Mouse (Mus musculus) ES-Bruce4 (cell line): ENCODE data around the gene Ccdc136. TPM values are rescaled to one million over a fixed set of nuclear protein-coding genes. Genes with fewer than 3 reads are reported as not detected.
A peak's percentile ranks its signal among the peaks of the same experiment; 100 is the strongest.

Experiments
- H3K27ac ChIP-seq: 2 replicates; pipeline ENCODE4 v1.5.1; 2012; ENCODE audit warnings: low read length, inconsistent platforms; ENCODE audit not compliant: insufficient read depth
- H3K27me3 ChIP-seq: 2 replicates; pipeline ENCODE4 v1.6.1; 2012; ENCODE audit warnings: mild to moderate bottlenecking, low read length, inconsistent platforms; ENCODE audit not compliant: control insufficient read depth, poor library complexity, insufficient read depth, severe bottlenecking
- H3K36me3 ChIP-seq: 2 replicates; pipeline ENCODE4 v1.6.1; 2012; ENCODE audit warnings: inconsistent platforms, mild to moderate bottlenecking, low read length, moderate library complexity; ENCODE audit not compliant: control insufficient read depth, poor library complexity, insufficient read depth, severe bottlenecking
- H3K4me1 ChIP-seq: one replicate; pipeline ENCODE4 v1.8.1; 2011; ENCODE audit warnings: low read length; ENCODE audit not compliant: control insufficient read depth, insufficient read depth
- H3K4me3 ChIP-seq: 2 replicates; pipeline ENCODE4 v1.5.1; 2011; ENCODE audit warnings: low read depth, mild to moderate bottlenecking, low read length
- H3K9ac ChIP-seq: 2 replicates; pipeline ENCODE4 v1.6.1; 2012; ENCODE audit warnings: low read depth, mild to moderate bottlenecking, inconsistent platforms; ENCODE audit not compliant: poor library complexity, severe bottlenecking
- H3K9me3 ChIP-seq: replicated peaks from 2 replicates; pipeline ENCODE4 v1.6.1; 2012; ENCODE audit warnings: mild to moderate bottlenecking, low read length, inconsistent platforms; ENCODE audit not compliant: control insufficient read depth, poor library complexity, insufficient read depth, severe bottlenecking
- CTCF ChIP-seq: IDR thresholded peaks from one replicate; pipeline ENCODE4 v1.8.1; 2011; ENCODE audit warnings: low read depth, low read length
- EP300 ChIP-seq: IDR thresholded peaks from 2 replicates; pipeline ENCODE4 v1.6.1; 2011; ENCODE audit warnings: low read depth, low read length; ENCODE audit not compliant: insufficient read depth
- POLR2A ChIP-seq: IDR thresholded peaks from one replicate; pipeline ENCODE4 v1.8.1; 2011; ENCODE audit warnings: low read length; ENCODE audit not compliant: insufficient read depth
- polyA plus RNA-seq: library from polyadenylated mRNA; stranded (reverse); fragments of >200 nt; gene quantifications from 2 replicates; pipeline ENCODE4 v1.2.4, GENCODE M21; 2011; ENCODE audit warnings: low read depth; ENCODE audit not compliant: missing spikeins, insufficient read depth, insufficient read length

Gene Ccdc136
- polyA plus RNA-seq, 1 experiment, result 22.7 TPM

DNA sequence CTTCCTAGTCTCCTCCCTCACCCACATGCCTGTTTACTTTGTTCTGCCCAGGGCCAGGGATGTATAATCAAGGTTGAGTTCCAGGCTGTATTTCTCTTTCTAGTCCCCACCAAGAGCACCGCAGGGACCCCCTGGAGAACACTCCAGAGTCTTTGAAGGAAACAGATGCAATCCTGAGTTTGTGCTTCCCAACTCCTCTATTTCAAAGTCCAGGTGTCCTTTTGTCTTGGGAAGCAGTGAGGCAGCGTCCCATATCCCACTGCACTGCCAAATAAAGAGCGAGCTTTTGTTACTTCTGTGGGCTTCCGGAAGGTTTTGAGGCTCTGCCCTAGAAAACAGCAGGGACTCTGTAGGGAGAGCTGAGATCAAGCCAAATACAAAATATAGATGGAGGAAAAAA, 3.7 kb downstream of the Ccdc136 start:
- H3K9ac ChIP-seq, result no peak overlapping the region
- H3K36me3 ChIP-seq, result no peaks in the 10 kb centered on the region
- peak overlapping the region; percentile 22; the same call in 1 of the 2 replicates for H3K27ac ChIP-seq
- H3K9me3 ChIP-seq, result no peaks in the 10 kb centered on the region
- H3K27me3 ChIP-seq, result no peaks in the 10 kb centered on the region
- H3K4me3 ChIP-seq, result no peak overlapping the region
- no peaks in the 10 kb centered on the region for H3K4me1 ChIP-seq
- no peak for TF ChIP-seq CTCF
- TF ChIP-seq EP300, result no peak
- no peak for TF ChIP-seq POLR2A

DNA sequence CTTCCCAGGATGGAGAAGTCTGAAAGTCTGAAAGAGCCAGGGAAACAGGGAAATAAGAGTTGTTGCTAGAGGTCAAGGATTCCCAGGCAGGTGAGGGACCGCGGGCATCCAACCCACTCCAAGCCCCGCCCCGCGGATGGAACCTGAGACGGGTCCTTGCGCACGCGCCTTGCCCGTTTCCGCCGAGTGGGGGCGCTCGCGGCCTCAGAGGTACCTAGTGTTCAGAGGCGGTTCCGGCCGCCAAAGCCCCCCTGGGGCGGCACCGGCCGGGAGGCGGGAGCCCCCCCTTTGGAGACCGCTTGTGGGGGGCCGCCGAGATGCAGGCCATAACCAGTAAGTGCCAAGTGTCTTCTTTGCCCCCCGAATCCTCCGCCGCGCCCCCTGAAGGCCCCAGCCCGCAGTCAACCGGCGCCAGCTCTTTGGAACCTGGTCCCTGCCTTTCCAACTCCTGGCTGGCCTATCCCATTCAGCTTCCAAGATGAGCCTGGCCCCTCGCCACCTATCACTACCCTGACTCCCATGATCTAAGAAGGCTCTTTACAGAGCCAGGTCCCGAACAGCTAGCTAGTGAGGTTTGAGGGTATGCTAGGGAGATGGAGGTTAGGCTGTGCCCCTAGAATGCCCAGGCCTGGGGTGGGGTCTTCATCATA, 6.7 kb downstream of the Ccdc136 start:
- TF ChIP-seq POLR2A (no peak), CTCF (peak; percentile 67), EP300 (no peak)
- Histone ChIP-seq H3K36me3 (no peaks in the 10 kb centered on the region), H3K27me3 (no peaks in the 10 kb centered on the region), H3K27ac (no peak overlapping the region), H3K4me1 (no peaks in the 10 kb centered on the region), H3K9me3 (no peaks in the 10 kb centered on the region), H3K9ac (peak overlapping the region; percentile 23; the same call in 1 of the 2 replicates), H3K4me3 (peak overlapping the region; percentile 22)

DNA sequence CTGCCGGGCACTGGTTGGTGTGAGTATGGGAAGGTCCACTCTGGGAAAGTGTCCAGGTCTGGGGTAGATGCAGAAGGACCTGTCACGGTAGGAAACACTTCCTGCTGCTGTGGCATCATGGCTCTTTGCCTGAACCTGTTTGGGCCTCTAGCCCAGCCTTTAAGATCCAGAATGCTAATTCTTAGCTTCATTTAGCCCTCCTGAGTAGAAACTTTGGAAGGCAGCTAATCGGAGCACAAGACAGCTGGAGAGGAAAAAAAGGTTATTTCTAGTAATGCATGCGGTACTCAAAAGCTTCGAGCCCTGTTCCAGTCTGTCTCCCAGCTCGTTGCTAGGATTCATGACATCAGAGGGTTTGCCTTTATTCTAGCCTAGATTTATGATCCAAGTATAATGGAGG, 10.3 kb downstream of the Ccdc136 start:
- H3K4me3 ChIP-seq, result no peak overlapping the region
- H3K9me3 ChIP-seq, result no peaks in the 10 kb centered on the region
- H3K4me1 ChIP-seq, result no peaks in the 10 kb centered on the region
- H3K36me3 ChIP-seq, result no peaks in the 10 kb centered on the region
- H3K9ac ChIP-seq, result no peak overlapping the region
- TF ChIP-seq CTCF (no peak), POLR2A (no peak), EP300 (no peak)
- no peaks in the 10 kb centered on the region for H3K27me3 ChIP-seq
- H3K27ac ChIP-seq, result no peak overlapping the region

DNA sequence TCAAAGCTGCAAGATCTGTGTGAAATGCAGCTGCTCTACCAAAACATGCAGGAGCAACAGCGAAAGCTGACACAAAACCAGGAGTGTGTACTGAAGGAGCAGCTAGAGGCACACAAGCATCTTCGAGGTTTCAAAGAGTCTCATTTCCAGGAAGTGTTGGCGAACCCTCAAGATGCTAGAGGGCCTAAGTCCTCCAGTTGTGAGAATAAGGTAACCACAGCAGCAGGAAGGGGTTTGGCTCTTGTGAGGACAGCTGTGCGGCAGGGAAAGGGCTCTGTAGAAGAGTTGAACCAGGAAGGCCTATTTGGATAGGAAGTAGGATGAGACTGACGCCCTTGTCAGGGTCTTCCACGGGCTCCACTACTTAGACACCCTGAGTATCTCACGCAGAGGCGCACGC, 19.3 kb downstream of the Ccdc136 start:
- TF ChIP-seq CTCF, result no peak
- TF ChIP-seq EP300, result no peak
- no peak for TF ChIP-seq POLR2A
- Histone ChIP-seq H3K27me3 (no peaks in the 10 kb centered on the region), H3K9ac (no peak overlapping the region), H3K36me3 (no peaks in the 10 kb centered on the region), H3K27ac (no peak overlapping the region), H3K4me1 (no peaks in the 10 kb centered on the region), H3K4me3 (no peak overlapping the region), H3K9me3 (no peaks in the 10 kb centered on the region)

DNA sequence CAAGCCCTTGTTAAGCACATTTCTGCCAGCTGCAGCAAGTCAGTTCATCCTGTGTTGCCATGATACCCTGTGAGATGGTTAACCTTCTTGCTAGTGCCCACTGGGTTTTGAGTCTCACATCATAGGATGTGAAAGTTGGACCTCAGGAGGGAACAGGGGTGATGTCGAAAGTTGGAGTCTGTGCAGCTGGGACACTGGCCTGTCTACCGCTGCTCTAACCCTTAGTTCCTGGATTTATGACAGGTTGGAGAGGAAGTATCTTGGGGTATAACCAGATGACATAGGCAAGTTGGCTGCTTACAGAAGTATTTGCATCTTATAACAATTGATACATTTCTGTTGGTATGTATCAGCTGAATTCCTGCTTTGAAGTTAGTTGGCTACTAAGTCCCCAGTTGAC, 24.5 kb downstream of the Ccdc136 start:
- H3K9ac ChIP-seq, result no peak overlapping the region
- H3K4me1 ChIP-seq, result no peaks in the 10 kb centered on the region
- H3K9me3 ChIP-seq, result no peaks in the 10 kb centered on the region
- H3K36me3 ChIP-seq, result no peaks in the 10 kb centered on the region
- no peaks in the 10 kb centered on the region for H3K27me3 ChIP-seq
- no peak for TF ChIP-seq CTCF
- no peak for TF ChIP-seq EP300
- no peak for TF ChIP-seq POLR2A
- no peak overlapping the region for H3K4me3 ChIP-seq
- no peak overlapping the region for H3K27ac ChIP-seq

DNA sequence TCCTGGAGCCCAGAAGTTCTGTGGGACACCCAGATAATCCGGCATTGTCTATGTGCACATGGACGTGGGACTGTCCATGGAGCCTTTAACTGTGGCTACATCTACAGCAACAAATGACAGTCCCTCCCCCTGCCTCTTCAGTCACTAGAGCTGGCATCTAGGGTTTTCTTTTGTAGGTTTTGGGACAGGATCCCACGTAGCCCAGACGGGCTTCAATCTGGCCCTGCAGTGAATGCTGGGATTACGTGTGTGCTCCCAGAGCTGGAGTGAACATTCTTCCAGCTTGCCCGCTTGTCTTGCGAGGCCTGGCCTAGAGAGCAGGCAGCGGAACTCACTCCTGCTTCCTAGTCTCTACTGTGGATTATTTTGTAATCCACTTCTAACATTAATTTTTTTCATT, 29.0 kb downstream of the Ccdc136 start:
- Histone ChIP-seq H3K36me3 (no peaks in the 10 kb centered on the region), H3K9ac (no peak overlapping the region), H3K9me3 (no peaks in the 10 kb centered on the region), H3K4me3 (no peak overlapping the region), H3K27ac (no peak overlapping the region), H3K4me1 (no peaks in the 10 kb centered on the region), H3K27me3 (no peaks in the 10 kb centered on the region)
- TF ChIP-seq EP300 (no peak), CTCF (no peak), POLR2A (no peak)
